Mouse (Mus musculus) myocyte (in vitro differentiated cells): ENCODE measurements at regions not wholly inside any gene's neighbourhood (a gene's known extent, or its start where the extent isn't known, plus 50 kb on each side); places are given as distances from the start of the nearest gene placed in this dataset.

Experiments used
- E2F4 ChIP-seq: IDR thresholded peaks from one replicate; pipeline ENCODE4 v1.6.1; 2011; ENCODE audit warnings: mild to moderate bottlenecking, control low read depth, moderate library complexity; ENCODE audit not compliant: insufficient read depth
- MAX ChIP-seq: IDR thresholded peaks from one replicate; pipeline ENCODE4 v1.6.1; 2011; ENCODE audit warnings: low read depth, mild to moderate bottlenecking, control low read depth
- MYOD1 ChIP-seq, 3 experiments: IDR thresholded peaks; one replicate each; pipeline ENCODE4 v1.6.1; 2011; ENCODE audit warnings: control low read depth in 2 of 3, low read depth in 2 of 3, mild to moderate bottlenecking in 2 of 3, moderate library complexity in 1 of 3; ENCODE audit not compliant: insufficient read length in 2 of 3, control insufficient read depth in 1 of 3
- MYOG ChIP-seq, 3 experiments: IDR thresholded peaks; one replicate each; pipeline ENCODE4 v1.6.1; 2011; ENCODE audit warnings: control low read depth in 2 of 3, low read depth in 2 of 3, mild to moderate bottlenecking in 2 of 3; ENCODE audit not compliant: insufficient read length in 2 of 3, control insufficient read depth in 1 of 3, insufficient read depth in 1 of 3
- POLR2A ChIP-seq: IDR thresholded peaks from one replicate; pipeline ENCODE4 v1.6.1; 2011; ENCODE audit warnings: low read depth, mild to moderate bottlenecking, control low read depth, moderate library complexity; ENCODE audit not compliant: insufficient read length
- POLR2AphosphoS2 ChIP-seq: IDR thresholded peaks from one replicate; pipeline ENCODE4 v1.6.1; 2011; ENCODE audit warnings: low read depth, control low read depth; ENCODE audit not compliant: insufficient read length
- REST ChIP-seq: IDR thresholded peaks from one replicate; pipeline ENCODE4 v1.6.1; 2011; ENCODE audit warnings: mild to moderate bottlenecking, control low read depth, moderate library complexity; ENCODE audit not compliant: insufficient read depth, insufficient read length
- SRF ChIP-seq: IDR thresholded peaks from one replicate; pipeline ENCODE4 v1.6.1; 2011; ENCODE audit warnings: low read depth; ENCODE audit not compliant: control insufficient read depth, insufficient read length
- TCF12 ChIP-seq: IDR thresholded peaks from one replicate; pipeline ENCODE4 v1.6.1; 2011; ENCODE audit warnings: mild to moderate bottlenecking, control low read depth; ENCODE audit not compliant: poor library complexity, insufficient read depth, severe bottlenecking
- TCF3 ChIP-seq: IDR thresholded peaks from one replicate; pipeline ENCODE4 v1.6.1; 2011; ENCODE audit warnings: low read depth, control low read depth; ENCODE audit not compliant: insufficient read length
- USF1 ChIP-seq: IDR thresholded peaks from one replicate; pipeline ENCODE4 v1.6.1; 2011; ENCODE audit warnings: low read depth, mild to moderate bottlenecking, control low read depth, moderate library complexity

DNA sequence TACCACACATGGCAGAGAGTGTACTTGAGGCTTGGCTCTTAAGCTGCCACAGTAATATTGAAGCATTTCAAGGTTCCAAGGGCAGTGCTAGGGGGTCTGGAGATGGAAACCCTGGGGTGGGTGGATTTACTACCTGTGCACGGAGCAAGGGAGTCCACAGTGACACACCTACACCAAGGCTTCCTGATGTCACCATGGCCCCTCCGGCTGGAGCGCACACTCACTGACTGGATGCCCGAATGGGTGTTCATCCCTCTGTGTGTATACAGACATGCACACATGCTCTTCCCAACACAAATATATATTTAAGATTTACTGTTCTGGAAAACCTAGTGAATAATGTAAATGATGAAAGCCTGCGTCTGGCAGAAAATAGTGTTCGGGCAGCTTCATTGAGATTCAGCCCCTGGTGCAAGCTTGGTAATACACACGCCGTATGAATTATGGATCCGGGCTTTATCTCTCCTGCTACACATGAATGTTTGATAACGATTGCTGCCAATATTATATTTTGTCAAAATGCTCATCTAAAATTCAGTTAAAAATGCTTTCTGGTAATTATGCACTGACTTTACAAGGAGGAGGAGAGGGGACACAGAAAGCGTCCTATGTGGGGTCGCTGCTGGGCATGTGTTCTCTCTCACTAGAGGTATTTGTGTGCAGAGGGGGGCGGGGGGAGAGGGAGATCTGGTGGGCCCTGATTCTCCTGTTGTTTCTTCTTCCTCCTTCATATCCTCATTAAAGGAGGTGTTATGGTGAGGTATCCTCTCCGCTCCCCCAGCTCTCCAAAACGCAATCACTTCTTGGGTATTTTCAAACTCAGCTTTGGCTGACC is 205.8 kb upstream of the Zmiz1 start:
- TF ChIP-seq POLR2A (no peak), USF1 (no peak), E2F4 (no peak), TCF12 (no peak), MYOG (IDR thresholded peaks at IDR 0.05; ENCODE audit: control insufficient read depth in 1 of 3, insufficient read depth in 1 of 3, insufficient read length in 2 of 3, low read depth in 2 of 3) (no peak), MAX (no peak), POLR2AphosphoS2 (no peak), MYOD1 (IDR thresholded peaks at IDR 0.05; ENCODE audit: control insufficient read depth in 1 of 3, insufficient read length in 2 of 3, low read depth in 2 of 3) (no peak), REST (no peak), TCF3 (no peak), SRF (no peak)
